Mouse (Mus musculus) liver, embryonic 14.5 days (tissue): ENCODE results near the gene Hist1h4k.

Source experiments
- CTCF ChIP-seq: IDR thresholded peaks from 2 replicates; pipeline ENCODE4 v1.5.1; 2016; ENCODE audit warnings: antibody characterized with exemption, low read depth, control low read depth
- EP300 ChIP-seq: IDR thresholded peaks from 2 replicates; pipeline ENCODE4 v1.6.1; 2016; ENCODE audit warnings: antibody characterized with exemption, low read depth

DNA sequence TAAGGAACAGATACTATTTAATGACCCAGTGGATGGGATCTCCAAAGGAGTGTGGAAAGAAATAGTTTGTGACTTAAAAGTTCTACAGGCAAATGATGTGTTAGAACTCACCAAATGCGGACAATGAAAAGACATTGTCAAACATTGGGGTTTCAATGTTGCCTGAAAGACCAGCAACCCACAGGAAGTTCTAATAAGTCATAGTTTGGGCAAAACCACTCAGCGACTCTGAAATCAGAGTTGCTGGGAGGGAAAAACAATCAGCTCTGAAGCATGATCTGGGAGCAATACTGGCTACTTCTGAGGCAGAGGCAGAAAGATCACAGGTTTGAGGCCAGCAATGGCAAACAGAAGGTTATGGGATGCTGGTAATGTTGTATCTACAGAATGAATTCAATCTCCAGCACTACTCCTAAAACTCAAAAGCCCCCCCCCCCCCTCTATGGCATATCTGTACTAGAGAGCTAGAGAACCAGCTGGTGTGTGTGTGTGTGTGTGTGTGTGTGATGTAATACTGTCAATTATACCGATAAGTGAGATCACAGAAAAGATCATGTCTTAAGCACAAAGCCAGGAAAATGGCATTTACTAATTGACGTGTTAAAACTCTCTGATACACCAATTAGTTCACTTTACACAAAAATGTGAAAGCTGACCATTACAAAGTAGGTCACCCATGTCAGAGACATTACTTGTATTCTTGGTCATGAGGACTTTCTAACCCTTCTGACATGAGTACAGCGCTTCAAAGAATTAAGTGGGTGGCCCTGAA is 732 bp downstream of the Hist1h4k start:
- TF ChIP-seq CTCF (no peak), EP300 (no peak; the same call in 1 of the 2 replicates)
